Mouse (Mus musculus) frontal cortex, postnatal 10 days (tissue): ENCODE data around the gene Klhl35.
A peak's percentile ranks its signal among the peaks of the same experiment; 100 is the strongest.
"Not testable (repeated sequence)": the region's sequence is repeated elsewhere in the genome, so short reads cannot be mapped to it uniquely, and the experiment has no call there.

Experiments used
- DNase-seq, 2 experiments: peaks; one replicate each; pipeline ENCODE4 v3.0.0; 2022; ENCODE audit warnings: low spot score in 2 of 2, mixed read lengths in 1 of 2

Gene Klhl35

DNA sequence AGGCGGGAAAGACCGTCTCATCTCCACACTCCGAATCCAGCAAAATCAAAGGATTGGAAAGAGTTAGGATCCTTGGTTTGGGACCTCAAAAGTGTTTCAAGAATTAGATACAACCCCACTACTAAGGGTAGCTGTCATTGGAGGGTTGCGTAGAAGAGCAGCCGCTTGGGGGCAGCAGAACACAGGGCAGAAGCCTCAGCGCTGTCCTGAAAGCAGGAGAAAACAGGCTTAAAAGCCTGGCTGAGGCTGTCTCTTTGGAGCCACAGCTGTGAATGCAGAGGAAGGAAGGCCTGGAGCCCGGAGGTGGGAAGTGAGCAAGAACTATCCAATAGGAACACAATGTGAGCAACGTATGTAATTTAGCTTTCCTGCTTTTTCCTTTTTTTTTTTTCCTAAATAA, 34.4 kb downstream of the Klhl35 start:
- peak; percentile 46 to 82 for DNase-seq

- no peak for DNase-seq
Observed at GRCm38 (mm10) chr7:99500655-99501054, 34.9 kb downstream of the Klhl35 start.

- no peak for DNase-seq
Observed at GRCm38 (mm10) chr7:99501148-99501547, 35.3 kb downstream of the Klhl35 start.

DNA sequence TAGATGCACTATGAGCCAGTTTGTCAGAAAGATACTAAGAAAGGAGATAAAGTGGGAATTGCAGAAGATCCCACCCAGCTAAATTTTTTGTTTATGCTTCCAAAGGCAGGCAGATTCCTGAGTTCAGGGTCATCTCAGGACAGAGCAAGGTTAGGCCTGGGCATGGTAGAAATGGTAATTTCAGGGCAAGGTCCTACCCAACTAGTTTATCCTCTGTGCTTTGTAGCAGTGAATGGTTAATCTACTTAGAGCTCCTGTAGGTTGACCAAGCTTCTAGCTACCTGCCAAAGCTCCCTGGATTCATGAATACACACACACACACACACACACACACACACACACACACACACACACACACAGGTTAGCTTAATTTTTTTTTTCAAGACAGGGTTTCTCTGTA, 38.8 kb downstream of the Klhl35 start:
- DNase-seq: no peak

DNA sequence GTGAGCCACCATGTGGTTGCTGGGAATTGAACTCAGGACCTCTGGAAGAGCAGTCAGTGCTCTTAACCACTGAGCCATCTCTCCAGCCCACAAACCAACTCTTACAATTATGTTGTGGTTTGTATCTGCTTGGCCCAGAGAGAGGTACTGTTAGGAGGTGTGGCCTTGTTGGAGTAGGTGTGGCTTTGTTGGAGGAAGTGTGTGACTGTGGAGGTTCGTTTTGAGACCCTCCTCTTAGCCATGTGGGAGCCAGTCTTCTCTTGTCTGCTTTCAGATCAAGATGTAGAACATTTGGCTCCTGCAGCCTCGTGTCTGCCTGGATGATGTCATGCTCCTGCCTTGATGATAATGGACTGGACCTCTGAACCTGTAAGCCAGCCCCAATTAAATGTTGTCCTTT, 42.4 kb downstream of the Klhl35 start:
- not testable (repeated sequence) for DNase-seq

GRCm38 (mm10) chr7:99510087-99510501, 44.3 kb downstream of the Klhl35 start:
- peak; percentile 51 to 64 for DNase-seq

- DNase-seq: no peak
Observed at GRCm38 (mm10) chr7:99516092-99516813, 50.4 kb downstream of the Klhl35 start.

DNA sequence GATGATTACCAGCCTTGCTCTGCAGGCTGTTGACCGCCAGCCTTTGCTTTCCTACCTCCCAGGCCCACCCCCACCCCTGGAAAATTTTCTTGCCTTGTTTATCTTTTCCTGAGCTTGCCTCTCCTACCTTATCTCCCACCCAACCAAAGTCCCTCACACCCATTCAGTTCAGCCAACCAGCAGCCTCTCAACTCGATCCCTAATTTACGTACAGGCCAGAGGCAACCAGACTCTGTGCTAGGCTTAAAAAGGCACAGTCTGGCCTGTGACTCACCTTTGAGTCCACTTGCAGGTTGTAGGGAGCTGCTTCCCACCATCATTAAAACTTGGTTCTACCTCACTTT, 51.0 kb downstream of the Klhl35 start:
- no peak for DNase-seq

DNA sequence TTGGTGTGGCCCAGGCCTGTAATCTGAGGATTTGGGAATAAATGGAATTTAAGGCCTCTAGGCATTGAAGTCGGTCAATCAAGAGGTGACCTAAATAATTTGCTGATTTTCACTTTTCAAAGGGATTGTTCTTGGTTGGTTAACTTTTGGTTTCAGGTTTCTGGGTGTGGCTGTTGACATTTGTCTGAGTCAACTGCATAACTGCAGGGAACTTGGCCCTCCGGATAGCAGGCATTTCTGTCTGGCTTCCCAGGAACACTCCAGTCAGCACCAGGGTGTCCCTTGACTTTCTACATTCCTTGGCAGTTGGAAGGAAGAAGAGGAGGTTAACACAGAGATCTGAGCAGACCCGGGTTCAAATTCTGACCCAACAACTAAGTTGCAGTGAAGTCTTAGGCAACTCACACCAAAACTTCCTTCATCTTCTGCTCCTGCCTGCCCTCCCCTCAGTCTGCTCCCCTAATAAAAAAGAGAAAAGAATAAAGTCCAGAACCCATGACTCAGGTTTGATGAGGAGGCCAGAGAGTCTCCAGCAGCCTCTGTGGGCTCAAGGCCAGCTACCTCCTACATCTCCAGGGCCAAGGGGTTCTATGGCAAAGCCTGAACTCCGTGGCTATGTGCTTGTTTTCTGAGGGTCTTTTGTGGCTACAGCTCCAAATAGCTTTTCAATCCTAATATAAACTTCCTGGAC, 53.3 kb downstream of the Klhl35 start:
- DNase-seq: no peak

DNA sequence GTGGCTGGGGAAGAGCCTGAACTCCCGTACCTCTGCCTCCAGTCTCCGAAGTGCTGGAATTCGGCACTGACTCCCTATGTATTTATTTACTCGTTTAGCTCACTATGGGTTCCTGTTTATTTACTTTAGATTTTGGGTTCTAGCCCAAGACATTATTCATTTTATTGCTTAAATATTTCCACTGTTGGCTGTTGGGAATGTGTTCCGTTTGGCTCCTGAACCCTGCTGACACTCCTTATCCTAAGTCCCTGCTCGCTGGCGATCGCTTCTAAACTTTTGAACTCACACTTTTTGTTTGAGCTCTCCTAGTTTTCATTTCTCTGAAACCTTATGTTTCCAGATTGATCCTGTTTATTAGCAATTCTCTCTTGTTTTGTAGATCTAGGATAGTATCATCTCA, 57.3 kb downstream of the Klhl35 start:
- DNase-seq: no peak
